Mouse (Mus musculus) forebrain, embryonic 15.5 days (tissue): ENCODE data around the gene Kcnj6. TPM values are rescaled to one million over a fixed set of nuclear protein-coding genes. Genes with fewer than 3 reads are reported as not detected.
A peak's percentile ranks its signal among the peaks of the same experiment; 100 is the strongest.

ENCODE experiments used
- ATAC-seq: fragments of 200-750 bp; cut with Nextera tagmentation; replicated peaks from 2 replicates; pipeline ENCODE4 v1.8.0; 2017; ENCODE audit warnings: mild to moderate bottlenecking, moderate TSS enrichment, moderate library complexity
- H3K27ac ChIP-seq: fragments of 300-500 bp; sonication (generic); replicated peaks from 2 replicates; pipeline ENCODE4 v1.5.1; 2015; ENCODE audit warnings: mild to moderate bottlenecking, inconsistent platforms
- H3K27me3 ChIP-seq: fragments of 300-500 bp; sonication (generic); 2 replicates; pipeline ENCODE4 v1.6.1; 2015; ENCODE audit warnings: inconsistent platforms
- H3K36me3 ChIP-seq: fragments of 300-500 bp; sonication (generic); 2 replicates; pipeline ENCODE4 v1.6.1; 2015; ENCODE audit warnings: mild to moderate bottlenecking, inconsistent platforms
- H3K4me1 ChIP-seq: fragments of 300-500 bp; sonication (generic); 2 replicates; pipeline ENCODE4 v1.6.1; 2015; ENCODE audit warnings: inconsistent platforms
- H3K4me2 ChIP-seq: fragments of 300-500 bp; sonication (generic); replicated peaks from 2 replicates; pipeline ENCODE4 v1.6.1; 2015; ENCODE audit warnings: mild to moderate bottlenecking, inconsistent platforms
- H3K4me3 ChIP-seq: fragments of 300-500 bp; sonication (generic); 2 replicates; pipeline ENCODE4 v1.5.1; 2015; ENCODE audit warnings: mild to moderate bottlenecking, inconsistent platforms
- H3K9ac ChIP-seq: fragments of 300-500 bp; sonication (generic); replicated peaks from 2 replicates; pipeline ENCODE4 v1.6.1; 2015; ENCODE audit warnings: mild to moderate bottlenecking, inconsistent platforms
- H3K9me3 ChIP-seq: fragments of 300-500 bp; sonication (generic); 2 replicates; pipeline ENCODE4 v1.6.1; 2016; ENCODE audit warnings: inconsistent platforms
- WGBS: fragments of 180-500 bp; shearing (Covaris S2); methylation state at CpG from one replicate; pipeline ENCODE4 v1.1.7; 2015; ENCODE audit warnings: mixed read lengths; 5-methylcytosine and 5-hydroxymethylcytosine counted together
- polyA plus RNA-seq: library from polyadenylated mRNA; unstranded; fragments of >200 nt; fragmentation: Nextera tagmentation; extraction: Ambion mirVana; gene quantifications from 2 replicates; pipeline ENCODE4 v1.2.1, GENCODE M21; 2015

Gene Kcnj6
- polyA plus RNA-seq, 1 experiment from 2014 or later, result 1.7 TPM

DNA sequence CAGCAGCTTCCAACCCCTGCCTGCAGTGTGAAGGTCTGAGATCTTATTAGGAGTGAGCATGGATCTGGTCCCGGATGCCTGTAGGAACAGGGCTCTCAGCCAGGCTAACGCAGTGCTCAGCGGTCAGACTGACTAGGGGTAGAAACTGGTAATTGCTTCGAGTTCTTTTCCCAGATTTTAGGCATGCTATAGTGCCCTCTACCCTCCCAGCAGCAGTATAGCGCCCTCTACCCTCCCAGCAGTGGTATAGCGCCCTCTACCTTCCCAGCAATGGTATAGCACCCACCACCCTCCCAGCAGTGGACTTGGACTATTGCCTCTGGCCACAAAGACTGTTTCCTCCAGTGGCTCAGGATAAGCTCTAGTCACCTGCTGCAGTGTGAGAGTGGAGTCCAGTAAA is 207.5 kb downstream of the Kcnj6 start:
- 24% methylated on average over 6 of the region's 6 CpGs for WGBS
- no peak for ATAC-seq

DNA sequence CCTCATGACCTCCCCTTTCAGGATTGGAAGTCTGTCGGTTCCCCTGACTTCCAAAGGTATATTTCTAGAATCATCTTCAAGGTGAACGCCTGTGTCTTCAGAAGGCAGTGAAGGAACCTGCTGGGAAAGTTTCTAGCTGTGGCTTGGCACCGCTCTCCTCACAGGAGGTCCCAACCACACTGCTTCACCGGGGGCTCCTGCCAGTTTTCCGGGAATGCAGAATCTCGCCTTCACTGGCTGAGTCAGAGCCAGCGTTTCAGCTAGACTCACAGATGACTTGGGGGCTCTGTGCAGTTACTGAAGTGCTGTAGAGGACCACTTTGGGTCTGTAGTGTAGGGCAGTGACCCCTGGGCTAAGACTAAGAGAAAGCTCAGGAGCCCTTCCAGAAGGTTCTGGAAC is 208.8 kb downstream of the Kcnj6 start:
- no peaks in the 10 kb centered on the region for H3K36me3 ChIP-seq
- 74% methylated on average over 7 of the region's 7 CpGs for WGBS

More for the DNA sequence above, 207.5 kb downstream of the Kcnj6 start:
- H3K4me2 ChIP-seq, result no peak overlapping the region
- no peaks in the 10 kb centered on the region for H3K9me3 ChIP-seq
- no peaks in the 10 kb centered on the region for H3K4me1 ChIP-seq
- no peak overlapping the region for H3K9ac ChIP-seq
- no peaks in the 10 kb centered on the region for H3K27me3 ChIP-seq
- H3K27ac ChIP-seq, result no peak overlapping the region
- H3K4me3 ChIP-seq, result no peak overlapping the region
- no peaks in the 10 kb centered on the region for H3K36me3 ChIP-seq

DNA sequence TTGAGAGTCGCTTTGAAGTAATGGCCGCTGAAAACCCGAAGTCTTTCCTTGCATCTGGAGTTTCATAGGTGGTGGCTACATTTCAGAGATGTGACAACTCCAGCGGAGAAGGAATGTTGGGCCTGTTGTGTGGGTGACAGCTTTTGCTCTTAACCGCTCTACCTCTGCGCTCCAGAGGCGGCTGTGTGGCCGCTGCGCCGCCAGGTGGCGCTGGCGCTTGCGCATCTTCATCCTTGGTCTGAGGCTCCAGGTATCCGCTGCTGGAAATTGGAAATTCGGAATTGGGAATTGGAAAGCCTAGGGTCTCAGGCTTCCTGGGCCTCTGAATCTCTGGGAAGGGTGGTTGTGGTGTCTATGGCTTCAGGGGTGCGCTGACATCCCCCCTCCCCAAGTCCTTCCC is 209.3 kb downstream of the Kcnj6 start:
- ATAC-seq, result peak; percentile 55; the same call in 1 of the 2 replicates
- WGBS, result 4% methylated on average over 16 of the region's 16 CpGs
- H3K27me3 ChIP-seq, result no peaks in the 10 kb centered on the region

More for the DNA sequence above, 208.8 kb downstream of the Kcnj6 start:
- H3K27ac ChIP-seq, result no peak overlapping the region
- no peak overlapping the region for H3K4me3 ChIP-seq
- no peak overlapping the region for H3K9ac ChIP-seq
- H3K4me1 ChIP-seq, result no peaks in the 10 kb centered on the region
- no peaks in the 10 kb centered on the region for H3K27me3 ChIP-seq
- no peak for ATAC-seq
- no peak overlapping the region for H3K4me2 ChIP-seq
- H3K9me3 ChIP-seq, result no peaks in the 10 kb centered on the region

DNA sequence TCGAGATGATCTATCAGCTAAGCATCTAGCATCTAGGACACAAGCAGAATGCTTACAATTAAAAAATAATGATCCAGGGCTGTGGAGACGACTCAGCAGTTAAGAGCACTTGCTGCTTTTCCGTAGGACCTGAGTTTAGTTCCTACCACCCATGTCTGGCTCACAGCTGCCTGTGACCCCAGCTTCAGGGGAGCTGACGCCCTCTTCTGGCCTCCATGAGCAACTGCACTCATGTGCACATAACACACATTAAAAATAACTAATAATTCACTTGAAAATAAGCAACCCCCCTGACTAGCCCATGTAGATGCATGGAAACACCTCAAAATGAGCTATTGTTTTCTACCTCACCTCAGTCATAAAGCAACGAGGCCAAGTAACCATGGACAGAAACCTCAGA is 211.6 kb downstream of the Kcnj6 start:
- no peaks in the 10 kb centered on the region for H3K36me3 ChIP-seq
- H3K4me2 ChIP-seq, result no peak overlapping the region
- H3K4me3 ChIP-seq, result no peak overlapping the region
- H3K27me3 ChIP-seq, result no peaks in the 10 kb centered on the region
- no peak for ATAC-seq
- 84% methylated on average over 5 of the region's 5 CpGs for WGBS
- no peaks in the 10 kb centered on the region for H3K9me3 ChIP-seq
- no peak overlapping the region for H3K9ac ChIP-seq
- no peaks in the 10 kb centered on the region for H3K4me1 ChIP-seq
- H3K27ac ChIP-seq, result no peak overlapping the region

More for the DNA sequence above, 209.3 kb downstream of the Kcnj6 start:
- Histone ChIP-seq H3K27ac (no peak overlapping the region), H3K4me2 (no peak overlapping the region), H3K4me3 (no peak overlapping the region), H3K36me3 (no peaks in the 10 kb centered on the region), H3K9me3 (no peaks in the 10 kb centered on the region), H3K4me1 (no peaks in the 10 kb centered on the region), H3K9ac (no peak overlapping the region)

DNA sequence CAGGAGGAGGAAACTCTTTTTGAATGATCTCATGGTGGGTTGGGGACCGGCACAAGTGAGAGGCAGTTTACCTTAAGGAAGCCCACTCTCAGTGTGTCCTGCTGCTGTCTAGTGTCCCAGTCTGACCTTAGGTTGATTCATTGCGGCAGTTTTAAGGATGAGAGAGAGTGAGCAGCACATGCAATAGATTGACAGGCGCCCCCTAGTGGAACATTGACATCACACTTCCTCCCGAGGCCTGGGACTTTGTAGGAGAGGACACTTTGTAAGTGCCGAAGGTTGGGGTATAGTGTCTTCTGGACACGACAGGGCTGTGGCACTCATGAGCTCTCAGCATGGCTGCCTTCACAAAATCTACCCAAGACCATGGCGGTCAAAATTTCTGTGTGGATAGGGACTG is 213.8 kb downstream of the Kcnj6 start:
- ATAC-seq, result no peak
- H3K4me2 ChIP-seq, result no peak overlapping the region
- H3K4me3 ChIP-seq, result no peak overlapping the region
- H3K27me3 ChIP-seq, result no peaks in the 10 kb centered on the region
- no peaks in the 10 kb centered on the region for H3K36me3 ChIP-seq
- H3K4me1 ChIP-seq, result no peaks in the 10 kb centered on the region
- H3K9ac ChIP-seq, result no peak overlapping the region
- no peak overlapping the region for H3K27ac ChIP-seq
- no peaks in the 10 kb centered on the region for H3K9me3 ChIP-seq
- WGBS, result 60% methylated on average over 7 of the region's 7 CpGs

DNA sequence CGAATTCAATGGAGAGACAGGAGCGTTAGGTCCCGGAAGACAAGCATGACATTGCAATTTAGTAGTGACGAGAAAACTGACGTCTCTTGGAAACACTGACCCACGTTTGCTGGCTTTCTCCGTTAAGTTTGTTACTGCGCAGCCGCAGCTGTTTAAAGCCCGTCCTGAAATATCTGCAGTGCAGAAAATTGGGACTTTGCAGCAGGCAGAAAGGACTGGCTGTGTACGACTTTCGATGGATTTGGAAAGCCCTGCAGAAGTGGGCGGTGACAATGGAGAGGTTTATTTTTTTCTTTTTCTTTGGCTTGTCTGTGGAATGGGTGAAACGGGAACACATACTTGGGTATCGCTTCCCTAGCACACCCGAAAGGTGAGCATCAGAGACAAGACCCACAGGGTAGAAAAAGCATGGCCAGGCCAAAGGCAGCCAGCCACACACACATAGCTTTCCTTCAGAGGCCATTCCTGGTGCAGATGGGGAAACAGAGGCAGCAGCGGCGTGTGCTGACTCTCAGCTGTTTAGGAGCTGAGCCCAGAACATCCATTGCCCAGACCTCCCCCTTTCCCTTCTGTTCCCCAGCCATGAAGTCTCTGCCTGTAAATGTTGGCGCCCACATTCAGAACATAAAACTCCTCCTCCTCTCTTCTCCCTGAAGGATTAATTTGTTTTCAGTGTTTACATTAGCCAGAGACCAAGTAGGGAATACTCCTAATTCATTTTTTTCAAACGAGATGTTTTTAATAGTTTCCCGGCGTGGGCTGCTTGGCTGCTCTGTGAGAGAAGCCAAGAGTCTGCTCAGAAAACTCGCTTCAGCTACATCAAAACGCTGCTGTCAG is 215.2 kb downstream of the Kcnj6 start:
- 81% methylated on average over 24 of the region's 24 CpGs for WGBS

DNA sequence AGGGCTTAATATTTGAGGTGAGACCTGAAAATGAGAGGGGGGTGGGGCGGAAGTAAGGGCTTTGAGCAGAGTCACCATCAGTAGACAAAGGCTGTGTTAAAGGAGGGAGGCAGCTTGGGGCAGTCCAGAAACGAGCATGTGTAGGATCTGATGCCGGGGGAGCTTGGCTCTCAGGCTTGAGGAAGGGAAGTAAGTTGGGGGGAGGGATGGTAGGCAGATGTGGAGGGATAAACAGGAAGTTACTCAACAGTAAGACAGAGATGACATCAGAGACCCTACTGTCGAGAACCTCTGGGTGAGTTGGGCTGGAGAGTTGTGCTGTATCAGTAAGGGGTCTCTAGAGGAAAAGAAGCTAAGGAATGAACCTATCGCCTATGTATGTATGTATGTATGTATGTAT is 223.6 kb downstream of the Kcnj6 start:
- H3K4me3 ChIP-seq, result no peak overlapping the region
- no peaks in the 10 kb centered on the region for H3K9me3 ChIP-seq
- no peaks in the 10 kb centered on the region for H3K4me1 ChIP-seq
- no peak overlapping the region for H3K9ac ChIP-seq
- ATAC-seq, result no peak
- H3K27me3 ChIP-seq, result no peaks in the 10 kb centered on the region
- no peak overlapping the region for H3K4me2 ChIP-seq
- 79% methylated on average over 5 of the region's 5 CpGs for WGBS
- H3K27ac ChIP-seq, result no peak overlapping the region
- H3K36me3 ChIP-seq, result no peaks in the 10 kb centered on the region

More for the DNA sequence above, 215.2 kb downstream of the Kcnj6 start:
- Histone ChIP-seq H3K36me3 (no peaks in the 10 kb centered on the region), H3K9me3 (no peaks in the 10 kb centered on the region), H3K4me2 (no peak overlapping the region), H3K4me3 (no peak overlapping the region), H3K9ac (no peak overlapping the region), H3K27me3 (no peaks in the 10 kb centered on the region), H3K4me1 (no peaks in the 10 kb centered on the region), H3K27ac (no peak overlapping the region)
- ATAC-seq, result no peak

DNA sequence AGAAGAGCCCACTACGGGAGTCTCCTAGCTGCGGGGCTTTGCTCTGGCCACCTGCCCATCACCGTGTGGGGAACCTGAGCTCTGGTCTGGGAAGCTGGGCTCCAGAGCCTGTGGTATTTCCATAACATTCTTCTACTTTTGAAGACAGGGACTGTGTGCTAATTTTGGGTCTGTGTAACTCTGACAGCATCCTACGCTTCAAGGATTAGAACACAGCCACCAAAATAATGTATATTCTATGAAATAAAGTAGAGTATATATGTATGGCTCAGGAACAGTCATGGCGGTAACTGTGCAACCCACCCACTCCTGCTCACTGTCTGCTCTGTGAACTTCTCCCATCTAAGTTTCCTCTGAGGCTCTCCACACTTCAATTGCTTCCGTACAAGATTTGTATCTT is 229.9 kb downstream of the Kcnj6 start:
- Histone ChIP-seq H3K4me1 (peaks cover 6% of the 10 kb centered on the region), H3K4me3 (no peak overlapping the region), H3K4me2 (no peak overlapping the region), H3K36me3 (no peaks in the 10 kb centered on the region), H3K27ac (no peak overlapping the region), H3K9ac (no peak overlapping the region), H3K9me3 (no peaks in the 10 kb centered on the region), H3K27me3 (no peaks in the 10 kb centered on the region)
- WGBS, result 85% methylated on average over 6 of the region's 6 CpGs
- ATAC-seq, result no peak

DNA sequence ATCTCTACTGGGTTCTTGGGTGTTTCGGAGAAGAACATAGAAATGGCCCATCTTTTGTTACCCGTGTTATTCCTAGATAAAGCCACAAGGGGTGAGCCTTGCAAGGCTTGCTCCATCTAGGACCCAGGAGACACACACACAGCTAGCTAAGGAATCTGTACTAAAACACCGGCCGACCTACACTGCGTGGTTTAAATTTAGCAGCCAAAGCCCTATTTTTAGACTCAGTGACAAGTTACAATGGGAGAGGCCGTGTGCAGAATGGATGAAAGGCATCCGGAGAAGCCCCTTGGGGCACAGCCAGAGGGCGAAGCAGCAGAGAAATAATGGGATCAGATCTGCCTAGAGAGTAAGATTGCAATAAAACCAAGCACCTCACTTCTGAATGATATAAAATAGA is 232.4 kb downstream of the Kcnj6 start:
- H3K9me3 ChIP-seq, result no peaks in the 10 kb centered on the region
- ATAC-seq, result no peak
- no peak overlapping the region; the same call in 1 of the 2 replicates for H3K27ac ChIP-seq
- H3K4me3 ChIP-seq, result no peak overlapping the region
- no peaks in the 10 kb centered on the region for H3K27me3 ChIP-seq
- no peaks in the 10 kb centered on the region for H3K36me3 ChIP-seq
- H3K4me1 ChIP-seq, result peaks cover 6% of the 10 kb centered on the region
- WGBS, result 24% methylated on average over 8 of the region's 8 CpGs
- H3K4me2 ChIP-seq, result no peak overlapping the region
- H3K9ac ChIP-seq, result no peak overlapping the region

DNA sequence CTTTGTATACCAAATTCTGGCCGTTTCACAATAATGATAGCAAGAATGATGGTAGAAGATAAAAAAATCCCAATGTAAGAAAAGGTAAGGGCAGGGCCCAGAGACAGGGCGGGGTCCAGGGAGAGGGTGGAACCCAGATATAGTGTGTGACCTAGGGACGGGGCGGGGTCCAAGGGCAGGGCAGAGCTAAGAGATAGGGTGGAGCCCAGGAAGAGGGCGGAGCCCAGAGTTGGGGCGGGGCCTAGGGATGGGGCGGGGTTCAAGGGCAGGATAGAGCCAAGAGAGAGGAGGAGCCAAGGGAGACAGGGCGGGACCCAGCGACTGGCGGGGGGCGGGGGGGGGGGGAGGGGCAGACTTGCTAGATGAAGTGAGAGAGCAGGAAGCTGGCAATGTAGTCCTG is 236.8 kb downstream of the Kcnj6 start:
- Histone ChIP-seq H3K9me3 (no peaks in the 10 kb centered on the region), H3K27ac (no peak overlapping the region), H3K4me3 (no peak overlapping the region), H3K4me1 (peaks cover 6% of the 10 kb centered on the region), H3K9ac (no peak overlapping the region), H3K27me3 (no peaks in the 10 kb centered on the region), H3K36me3 (no peaks in the 10 kb centered on the region), H3K4me2 (no peak overlapping the region)
- 55% methylated on average over 7 of the region's 11 CpGs for WGBS
- ATAC-seq, result no peak

DNA sequence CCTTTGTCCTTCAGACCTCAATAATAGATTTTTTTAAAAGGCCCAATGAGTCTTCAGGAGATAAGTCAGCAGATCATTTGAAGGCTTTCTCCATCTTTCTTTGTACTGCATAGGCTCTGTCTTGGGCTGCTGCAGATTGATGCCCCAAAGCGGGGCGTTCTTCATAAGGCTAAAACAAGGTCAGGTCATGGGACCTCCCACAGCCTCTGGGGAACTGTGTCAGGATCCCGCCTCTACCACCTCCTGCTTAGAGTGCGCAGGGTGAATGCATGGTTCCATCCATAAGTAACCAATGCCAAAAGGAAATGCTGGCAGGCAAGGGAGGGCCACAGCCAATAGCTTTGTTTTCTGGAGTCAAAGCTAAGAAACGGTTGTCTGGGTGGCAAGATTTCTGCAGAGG is 237.7 kb downstream of the Kcnj6 start:
- no peak overlapping the region for H3K27ac ChIP-seq

DNA sequence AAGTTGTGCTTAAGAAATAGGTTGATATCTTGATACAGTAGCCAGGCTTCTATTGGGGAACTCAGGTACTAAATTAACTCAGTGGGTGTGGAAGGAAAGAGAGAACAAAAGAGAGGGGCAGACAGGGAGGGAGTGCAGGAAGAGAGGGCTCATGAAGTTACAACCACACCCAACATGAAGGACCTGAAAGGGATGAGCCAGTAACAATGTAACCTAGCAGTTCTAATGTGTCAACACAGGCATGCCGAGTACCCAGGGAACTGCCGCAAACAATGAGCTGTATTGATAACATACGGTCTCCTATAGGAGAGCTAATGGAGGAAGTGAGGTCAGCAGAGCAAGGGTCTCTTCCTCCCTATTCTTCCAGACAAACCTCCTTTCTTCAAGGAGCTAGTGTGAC is 238.9 kb downstream of the Kcnj6 start:
- no peak overlapping the region for H3K9ac ChIP-seq

More for the DNA sequence above, 237.7 kb downstream of the Kcnj6 start:
- H3K4me2 ChIP-seq, result no peak overlapping the region
- H3K36me3 ChIP-seq, result no peaks in the 10 kb centered on the region
- no peak overlapping the region for H3K4me3 ChIP-seq
- WGBS, result 80% methylated on average over 5 of the region's 5 CpGs
- H3K27me3 ChIP-seq, result no peaks in the 10 kb centered on the region
- no peak for ATAC-seq
- no peak overlapping the region for H3K9ac ChIP-seq
- H3K4me1 ChIP-seq, result no peaks in the 10 kb centered on the region
- no peaks in the 10 kb centered on the region for H3K9me3 ChIP-seq

DNA sequence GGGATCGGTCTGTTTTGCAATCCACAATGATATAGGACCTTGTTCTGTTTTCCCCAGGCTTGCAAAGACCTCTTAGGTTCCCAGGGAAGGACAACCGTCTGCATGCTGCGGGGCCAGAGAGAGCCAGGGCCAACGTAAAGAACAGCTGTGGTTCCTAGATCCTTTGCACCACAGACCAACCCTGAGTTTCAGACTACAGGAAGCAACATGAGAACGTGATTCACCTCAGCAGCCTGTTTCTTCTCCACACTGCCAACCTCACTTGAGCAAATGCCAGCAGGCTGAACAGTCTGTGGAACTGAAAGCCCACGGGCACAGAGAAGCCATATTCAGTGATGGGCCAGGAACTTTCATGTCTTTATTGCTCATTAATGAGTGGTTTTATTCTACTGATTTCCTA is 241.1 kb downstream of the Kcnj6 start:
- no peak overlapping the region for H3K9ac ChIP-seq
- H3K27me3 ChIP-seq, result no peaks in the 10 kb centered on the region
- H3K4me1 ChIP-seq, result peaks cover 14% of the 10 kb centered on the region
- H3K4me3 ChIP-seq, result no peak overlapping the region
- H3K36me3 ChIP-seq, result no peaks in the 10 kb centered on the region
- no peak overlapping the region for H3K4me2 ChIP-seq
- WGBS, result 86% methylated on average over 6 of the region's 6 CpGs
- no peak for ATAC-seq
- H3K9me3 ChIP-seq, result no peaks in the 10 kb centered on the region
- no peak overlapping the region for H3K27ac ChIP-seq

More for the DNA sequence above, 238.9 kb downstream of the Kcnj6 start:
- H3K9me3 ChIP-seq, result no peaks in the 10 kb centered on the region
- H3K36me3 ChIP-seq, result no peaks in the 10 kb centered on the region
- no peaks in the 10 kb centered on the region for H3K27me3 ChIP-seq
- H3K4me3 ChIP-seq, result no peak overlapping the region
- no peak overlapping the region for H3K4me2 ChIP-seq
- ATAC-seq, result no peak
- H3K27ac ChIP-seq, result no peak overlapping the region
- peaks cover 5% of the 10 kb centered on the region for H3K4me1 ChIP-seq
- WGBS, result 87% methylated on average over 3 of the region's 3 CpGs
